ENCODE assay signal across 24 mouse cellular contexts in the genomic region with DNA sequence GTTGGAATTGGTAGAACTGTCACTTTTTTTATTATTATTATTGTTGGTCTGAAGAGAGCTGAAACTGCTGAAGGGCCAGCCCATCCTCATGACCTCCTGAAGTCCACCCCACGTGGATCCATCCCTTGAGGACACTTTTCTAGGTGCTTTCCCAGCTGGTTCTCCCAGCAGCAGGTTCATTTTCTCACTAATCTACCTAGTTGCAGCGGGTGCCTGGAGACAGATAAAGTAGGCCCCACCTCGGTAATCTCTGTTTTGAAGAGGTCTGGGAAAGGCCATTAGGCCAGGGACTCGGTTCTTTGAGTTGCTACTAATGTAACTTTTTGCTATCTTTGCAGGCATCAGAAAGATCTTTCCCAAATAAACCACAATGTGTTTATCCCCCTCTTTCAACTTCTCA. TPM values are rescaled to one million over a fixed set of nuclear protein-coding genes. Genes with fewer than 3 reads are reported as not detected.
DNase-seq lines count a peak whose midpoint lies in the region; ATAC-seq and TF ChIP-seq lines count a peak whose summit lies in the region.
"Had no signal": no experiment of that assay in that cellular context is flagged by ENCODE, and none has a peak within 500 bp of the region (broad histone marks: within the 10 kb centered on the region; RNA-seq: fewer than 3 reads in every experiment).

No protein-coding gene starts in this region.

- H3K27ac ChIP-seq in liver, embryonic 13.5 days, result peak overlapping the region; percentile 70
- no peak overlapping the region for H3K27ac ChIP-seq in liver, postnatal 0 days (ENCODE audit: low read depth)
- H3K27ac ChIP-seq: embryonic facial prominence, embryonic 12.5 days; forebrain, embryonic 10.5 days; forebrain, embryonic 15.5 days; heart, adult 2 months; hindbrain, embryonic 10.5 days; hindbrain, embryonic 14.5 days; intestine, embryonic 15.5 days had no signal

- peak; percentile 66; the same call in 1 of the 2 replicates for TF ChIP-seq EP300 in liver, postnatal 0 days (IDR thresholded peaks at IDR 0.05; ENCODE audit: low read depth)

- H3K9ac ChIP-seq in liver, embryonic 13.5 days, result no peak overlapping the region
- no peak overlapping the region for H3K9ac ChIP-seq in liver, postnatal 0 days (replicated peaks)
- H3K9ac ChIP-seq: embryonic facial prominence, embryonic 12.5 days; forebrain, embryonic 15.5 days; heart, embryonic 12.5 days; hindbrain, embryonic 14.5 days; intestine, embryonic 15.5 days had no signal

- H3K27me3 ChIP-seq in liver, embryonic 13.5 days, result no peaks in the 10 kb centered on the region; the same call in 1 of the 2 replicates
- no peaks in the 10 kb centered on the region for H3K27me3 ChIP-seq in liver, postnatal 0 days (ENCODE audit: insufficient read depth, low read length)
- H3K27me3 ChIP-seq: embryonic facial prominence, embryonic 12.5 days; forebrain, embryonic 15.5 days; heart, embryonic 12.5 days; intestine, embryonic 15.5 days had no signal

- no peaks in the 10 kb centered on the region for H3K9me3 ChIP-seq in liver, embryonic 13.5 days (replicated peaks)
- no peaks in the 10 kb centered on the region for H3K9me3 ChIP-seq in liver, postnatal 0 days (ENCODE audit: low read length)
- H3K9me3 ChIP-seq: embryonic facial prominence, embryonic 12.5 days; forebrain, embryonic 10.5 days; forebrain, embryonic 15.5 days; G1E; heart, embryonic 12.5 days; hindbrain, embryonic 10.5 days; intestine, embryonic 15.5 days had no signal

- peak overlapping the region; percentile 41 for H3K4me2 ChIP-seq in liver, embryonic 13.5 days
- no peak overlapping the region for H3K4me2 ChIP-seq in liver, postnatal 0 days (ENCODE audit: low read depth, low read length)
- H3K4me2 ChIP-seq: embryonic facial prominence, embryonic 12.5 days; forebrain, embryonic 15.5 days; heart, embryonic 12.5 days; hindbrain, embryonic 14.5 days; intestine, embryonic 15.5 days had no signal

- no peak for TF ChIP-seq CTCF in liver, postnatal 0 days (IDR thresholded peaks at IDR 0.05; ENCODE audit: low read depth)

- peak; percentile 56 for DNase-seq in c-Kit-positive CD71-positive TER-119-negative erythroid progenitor cells, embryonic 14.5 days (ENCODE audit: low read depth)
- DNase-seq in liver, embryonic 13.5 days, result peak; percentile 42
- no peak for DNase-seq in liver, postnatal 0 days
- DNase-seq in frontal cortex, adult 2 months (ENCODE audit: extremely low spot score in 1 of 2, low spot score in 1 of 2), result no peak
- no peak for DNase-seq in lung, postnatal 10 days
- DNase-seq in right cerebral cortex, postnatal 14 days, result no peak
- DNase-seq: adrenal gland, postnatal 14 days; cerebellum, adult 11 months; cerebellum, adult 8-10 months; cerebellum, postnatal 25 days; gastrocnemius, postnatal 10 days; heart, adult 2 months had no signal

- no peak overlapping the region for H3K4me3 ChIP-seq in liver, embryonic 13.5 days (replicated peaks)
- H3K4me3 ChIP-seq in liver, postnatal 0 days (ENCODE audit: low read depth, low read length), result no peak overlapping the region
- H3K4me3 ChIP-seq: embryonic facial prominence, embryonic 12.5 days; forebrain, embryonic 10.5 days; forebrain, embryonic 15.5 days; heart, adult 2 months; heart, embryonic 12.5 days; hindbrain, embryonic 10.5 days; intestine, embryonic 15.5 days had no signal

- WGBS in liver, embryonic 13.5 days (ENCODE audit: insufficient replicate concordance), result 19% methylated on average over 4 of the region's 4 CpGs
- WGBS in liver, postnatal 0 days (ENCODE audit: insufficient replicate concordance), result 52% methylated on average over 4 of the region's 4 CpGs

- H3K4me1 ChIP-seq in liver, embryonic 13.5 days (replicated peaks), result peaks cover 48% of the 10 kb centered on the region
- H3K4me1 ChIP-seq in liver, postnatal 0 days (ENCODE audit: insufficient read depth), result no peaks in the 10 kb centered on the region
- H3K4me1 ChIP-seq: embryonic facial prominence, embryonic 12.5 days; forebrain, embryonic 10.5 days; forebrain, embryonic 15.5 days; heart, embryonic 12.5 days; hindbrain, embryonic 10.5 days; intestine, embryonic 15.5 days had no signal

- no peaks in the 10 kb centered on the region for H3K36me3 ChIP-seq in liver, embryonic 13.5 days
- H3K36me3 ChIP-seq in liver, postnatal 0 days (replicated peaks; ENCODE audit: insufficient read depth, low read length), result no peaks in the 10 kb centered on the region
- H3K36me3 ChIP-seq: embryonic facial prominence, embryonic 12.5 days; forebrain, embryonic 10.5 days; forebrain, embryonic 15.5 days; G1E; heart, embryonic 12.5 days; hindbrain, embryonic 10.5 days; intestine, embryonic 15.5 days had no signal

- ATAC-seq in erythroblast, adult 5-6 weeks (replicated peaks; ENCODE audit: low FRiP score, poor library complexity, severe bottlenecking), result peak; percentile 58
- ATAC-seq in liver, embryonic 13.5 days (ENCODE audit: low read depth), result peak; percentile 47
- no peak for ATAC-seq in liver, postnatal 0 days
- ATAC-seq: forebrain, embryonic 15.5 days; intestine, embryonic 15.5 days had no signal

RNA-seq across cellular contexts. Expression of a gene that starts 18.5 kb away (rescaled TPM):
- total RNA-seq in erythroblast, adult 5-6 weeks (2015; ENCODE audit: low replicate concordance), result not detected in 2 replicates
- total RNA-seq in erythroblast, adult 5-6 weeks (2017; ENCODE audit: low replicate concordance), result not detected in 2 replicates
- polyA plus RNA-seq in liver, embryonic 13.5 days (2015; fragmentation: Nextera tagmentation; extraction: Ambion mirVana), result 1.3 and 1.4 TPM in 2 replicates
- polyA plus RNA-seq in liver, postnatal 0 days (2015; fragmentation: Nextera tagmentation; extraction: Ambion mirVana), result 0.33 and 0.34 TPM in 2 replicates
- polyA plus RNA-seq in frontal cortex, adult 2 months (2012; rRNA removed), result 0.44 and 0.72 TPM in 2 replicates
- polyA plus RNA-seq: G1E had no signal

RNA-seq across cellular contexts. Expression of a gene that starts 31.2 kb away (rescaled TPM):
- not detected in 2 replicates for total RNA-seq in erythroblast, adult 5-6 weeks (2015; ENCODE audit: low replicate concordance)
- total RNA-seq in erythroblast, adult 5-6 weeks (2017; ENCODE audit: low replicate concordance), result not detected in 2 replicates
- 0.08 TPM in 1 of 2 replicates, not detected in the other for polyA plus RNA-seq in liver, embryonic 13.5 days (2015; fragmentation: Nextera tagmentation; extraction: Ambion mirVana)
- polyA plus RNA-seq in liver, postnatal 0 days (2015; fragmentation: Nextera tagmentation; extraction: Ambion mirVana), result not detected in 2 replicates
- polyA plus RNA-seq in frontal cortex, adult 2 months (2012; rRNA removed), result 0.25 and 0.30 TPM in 2 replicates
- total RNA-seq: G1E; gastrocnemius, postnatal 10 days; heart, adult 2 months; heart, postnatal 25 days had no signal
- polyA plus RNA-seq: forebrain, embryonic 15.5 days; G1E; heart, adult 2 months; heart, embryonic 16.5 days; hindbrain, embryonic 14.5 days; intestine, embryonic 15.5 days had no signal

RNA-seq across cellular contexts. Expression of a gene that starts 58.9 kb away (rescaled TPM):
- not detected in 2 replicates for total RNA-seq in erythroblast, adult 5-6 weeks (2015; ENCODE audit: low replicate concordance)
- not detected in 2 replicates for total RNA-seq in erythroblast, adult 5-6 weeks (2017; ENCODE audit: low replicate concordance)
- polyA plus RNA-seq in liver, embryonic 13.5 days (2015; fragmentation: Nextera tagmentation; extraction: Ambion mirVana), result not detected in 2 replicates
- polyA plus RNA-seq in liver, postnatal 0 days (2015; fragmentation: Nextera tagmentation; extraction: Ambion mirVana), result not detected in 2 replicates
- 14.2 and 19.4 TPM in 2 replicates for polyA plus RNA-seq in frontal cortex, adult 2 months (2012; rRNA removed)
- total RNA-seq: gastrocnemius, postnatal 4 days; heart, adult 2 months; heart, postnatal 25 days had no signal
- polyA plus RNA-seq: G1E; heart, adult 2 months; heart, embryonic 12.5 days; heart, embryonic 16.5 days had no signal

Comparison
In these comparisons a context has a peak if more than half of its experiments do, and no peak if none do; other contexts are left out.
1. DNase-seq: peak in c-Kit-positive CD71-positive TER-119-negative erythroid progenitor cells, embryonic 14.5 days (single experiment) and liver, embryonic 13.5 days (single experiment); none in liver, postnatal 0 days (single experiment), frontal cortex, adult 2 months (0 of 2), lung, postnatal 10 days (single experiment) and right cerebral cortex, postnatal 14 days (single experiment).
2. RNA of a gene that starts 58.9 kb away (polyA plus RNA-seq): 14.2 to 19.4 TPM in frontal cortex, adult 2 months; not detected in liver, embryonic 13.5 days and not detected in liver, postnatal 0 days; every median in the first group is over 10 times any median in the second.